Mouse (Mus musculus) hindlimb bud, embryonic 11.5 days (tissue): ENCODE results near the gene Msmo1.

Experiments used
- DNase-seq: peaks from one replicate; pipeline ENCODE4 v3.0.0-alpha.2; 2012; ENCODE audit warnings: low read depth, low spot score; ENCODE audit errors: extremely low spot score

The Msmo1 gene

DNA sequence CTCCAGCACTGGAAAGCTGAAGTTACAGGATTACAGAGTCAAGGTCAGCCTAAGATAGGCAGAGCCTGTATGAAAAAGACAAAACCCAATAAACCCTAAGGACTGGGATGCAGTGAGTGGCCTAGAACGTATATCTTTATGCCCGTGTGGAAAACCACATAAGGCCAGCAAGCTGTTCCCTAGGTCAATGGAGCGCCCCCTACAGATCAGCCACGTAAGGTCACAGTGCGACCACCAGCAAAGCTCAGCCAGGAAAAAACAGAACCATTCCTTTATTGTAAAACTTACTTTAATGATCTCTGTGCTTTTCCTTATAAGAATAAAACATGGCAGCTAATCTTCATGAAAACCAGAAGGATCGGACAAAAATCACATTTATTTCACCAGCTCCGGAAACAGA is 15.7 kb downstream of the Msmo1 start:
- no peak for DNase-seq

DNA sequence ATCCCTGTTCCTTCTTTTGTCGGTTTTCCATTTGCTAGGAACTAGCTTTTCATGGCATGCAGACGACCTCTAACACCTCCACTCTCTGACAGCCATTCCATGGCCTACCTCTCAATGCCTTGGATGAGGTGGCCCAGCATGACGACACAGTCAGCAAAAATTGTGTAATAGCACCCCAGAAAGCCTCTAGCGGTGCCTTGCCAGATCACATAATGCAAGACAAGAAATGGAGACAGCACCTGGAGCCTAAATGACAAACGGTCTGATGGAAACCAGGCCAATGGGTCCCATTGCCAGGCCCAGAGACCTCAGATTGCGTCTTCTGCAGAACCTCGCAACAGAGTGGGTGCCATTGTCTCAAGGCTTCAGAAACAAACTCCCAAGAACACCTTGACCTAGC is 21.1 kb downstream of the Msmo1 start:
- no peak for DNase-seq

GRCm38 (mm10) chr8:64711544-64711943 is 22.0 kb downstream of the Msmo1 start:
- DNase-seq = no peak

GRCm38 (mm10) chr8:64707481-64707880 is 26.1 kb downstream of the Msmo1 start:
- DNase-seq = no peak

DNA sequence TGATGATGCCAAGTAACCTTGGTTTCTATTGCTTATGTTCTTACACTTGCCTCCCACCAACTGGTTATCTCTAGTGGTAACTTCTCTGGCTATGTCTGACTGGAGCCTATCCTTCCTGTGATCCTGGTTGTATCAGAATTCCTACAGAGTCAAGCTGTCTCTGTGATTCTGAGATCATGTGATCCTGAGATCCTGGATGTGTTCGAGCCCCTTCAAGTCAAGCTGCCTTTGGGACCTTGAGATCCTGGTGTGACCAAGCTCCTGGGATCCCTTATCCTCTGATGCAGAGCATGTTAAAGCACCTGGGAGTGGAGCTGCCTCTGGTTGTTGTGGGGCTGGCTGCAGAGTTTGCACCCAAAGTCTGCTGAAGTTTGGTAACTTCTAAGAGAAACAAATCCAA is 30.4 kb downstream of the Msmo1 start:
- DNase-seq = no peak

- no peak for DNase-seq
Measured at GRCm38 (mm10) chr8:64692651-64693201, 40.9 kb downstream of the Msmo1 start, which contains the start of gene Cpe. Gene Cpe, minus strand, starts transcription at chr8:64693054.

DNA sequence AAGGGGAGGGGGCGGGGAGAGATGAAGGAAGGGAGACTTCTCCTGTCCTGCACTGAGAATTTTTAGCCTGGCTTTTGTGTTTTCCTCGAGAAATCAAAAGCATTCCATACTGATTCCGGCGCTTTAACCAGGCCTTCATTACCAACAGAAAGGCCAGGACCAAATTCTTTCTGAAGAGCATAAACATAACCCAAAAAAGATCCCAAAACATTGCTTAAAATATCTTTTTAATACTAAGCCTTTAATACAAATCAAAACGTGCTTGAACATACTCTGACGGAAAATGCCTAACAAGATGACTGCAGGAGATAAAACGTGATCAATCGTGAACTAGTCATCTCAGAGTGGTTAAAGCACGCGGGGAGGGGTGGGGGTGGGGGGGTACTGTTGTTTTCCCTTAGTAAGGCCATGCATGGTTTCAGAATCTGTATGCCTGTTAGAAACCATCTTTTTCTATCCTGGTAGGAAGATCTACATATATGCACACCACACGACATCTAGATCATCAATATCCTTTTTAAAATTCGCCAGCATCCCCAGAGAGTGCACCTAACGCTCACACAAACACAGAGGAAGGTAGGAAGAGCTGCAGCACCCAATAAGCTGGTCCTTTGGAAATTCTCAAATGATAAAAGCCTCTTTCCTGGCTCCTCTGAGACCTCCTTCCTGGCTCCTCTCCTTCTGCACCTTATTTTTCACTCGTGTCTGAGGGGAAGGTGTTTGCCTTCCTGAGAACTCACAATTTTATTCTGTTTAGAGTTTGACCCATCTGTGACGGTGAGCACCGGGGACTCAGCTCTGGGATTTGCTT is 41.8 kb downstream of the Msmo1 start:
- DNase-seq = no peak

- no peak for DNase-seq
Measured at GRCm38 (mm10) chr8:64690845-64691244, 42.7 kb downstream of the Msmo1 start.

DNA sequence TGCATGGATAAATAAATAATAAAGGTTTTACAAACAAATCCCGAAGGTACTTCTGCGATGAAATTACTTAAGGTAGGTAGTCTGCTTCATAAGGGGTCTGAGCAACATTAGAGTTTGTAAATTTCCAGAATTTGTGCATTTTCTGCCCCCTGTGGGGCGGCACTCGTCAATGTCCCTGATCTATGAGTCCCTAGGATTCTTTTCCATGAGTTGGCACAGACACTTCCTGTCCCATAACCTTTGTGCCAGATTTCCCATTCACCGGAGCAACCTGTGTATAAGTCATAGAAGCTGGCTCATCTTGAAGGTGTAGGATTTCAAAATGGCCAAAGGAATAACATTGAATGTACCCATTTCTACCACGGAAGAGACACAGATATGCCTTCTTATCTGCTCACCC is 43.3 kb downstream of the Msmo1 start:
- no peak for DNase-seq

DNA sequence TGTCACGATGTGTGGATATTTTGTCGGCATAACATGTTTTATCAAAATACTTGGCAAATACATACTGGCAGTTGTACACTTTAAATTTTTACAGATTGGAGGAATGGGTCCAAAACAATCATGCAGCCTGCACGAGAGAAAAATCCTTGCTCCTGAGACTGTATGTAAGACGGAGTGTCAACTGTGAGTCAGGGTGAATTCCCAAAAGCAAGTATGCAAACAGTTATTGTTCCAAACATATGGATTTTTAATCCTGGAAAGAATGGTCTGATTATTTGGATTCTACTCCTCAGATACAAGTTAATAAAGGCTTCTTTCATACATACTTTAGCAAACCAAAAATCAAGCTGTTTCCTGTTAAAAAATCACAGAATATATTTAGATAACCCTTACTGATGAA is 44.9 kb downstream of the Msmo1 start:
- no peak for DNase-seq

DNA sequence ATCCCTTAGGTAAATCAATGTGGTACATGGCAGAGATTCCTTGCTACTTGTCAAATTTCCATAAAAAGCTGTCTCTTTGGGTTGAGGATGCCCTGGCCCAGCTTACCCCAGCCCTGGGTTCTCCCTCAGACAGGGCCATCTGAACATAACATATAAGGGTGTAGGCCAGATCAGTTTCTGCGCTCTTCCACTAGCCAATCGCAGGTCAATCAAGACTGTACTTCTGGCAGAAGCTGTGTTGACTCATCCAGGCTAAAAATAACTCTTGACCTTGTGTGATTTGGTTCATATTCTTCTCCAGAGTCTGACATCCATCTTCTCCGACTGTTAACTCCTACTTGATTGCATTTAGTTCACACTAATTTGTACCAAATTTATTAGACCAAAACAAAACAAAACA is 45.4 kb downstream of the Msmo1 start:
- DNase-seq = no peak

GRCm38 (mm10) chr8:64682501-64682900 is 51.1 kb downstream of the Msmo1 start:
- DNase-seq = no peak

GRCm38 (mm10) chr8:64676381-64676780 is 57.2 kb downstream of the Msmo1 start:
- DNase-seq = no peak

- no peak for DNase-seq
Measured at GRCm38 (mm10) chr8:64674951-64675585, 58.5 kb downstream of the Msmo1 start.

DNA sequence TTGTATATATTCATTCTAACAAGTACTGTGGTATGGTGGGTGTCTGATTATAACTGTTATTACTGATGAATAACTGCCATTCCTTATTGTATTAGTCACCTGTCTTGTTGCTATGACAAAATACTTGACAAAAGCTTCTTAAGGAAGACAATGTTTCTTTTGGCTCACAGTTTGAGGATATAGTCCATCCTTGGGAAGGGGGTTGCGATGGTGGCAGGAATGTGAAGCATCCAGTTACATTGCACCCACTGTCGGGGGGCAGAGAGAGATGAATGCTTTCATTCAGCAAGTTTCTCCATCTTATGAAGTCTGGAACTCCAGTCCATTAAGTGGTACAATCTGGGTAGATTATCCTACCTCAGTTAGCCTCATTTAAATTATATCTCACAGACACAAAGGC is 60.7 kb downstream of the Msmo1 start:
- DNase-seq = no peak

GRCm38 (mm10) chr8:64671937-64672336 is 61.7 kb downstream of the Msmo1 start:
- DNase-seq = no peak
